Mouse (Mus musculus) spleen, postnatal 4 days (tissue): ENCODE measurements at regions not wholly inside any gene's neighbourhood (a gene's known extent, or its start where the extent isn't known, plus 50 kb on each side); places are given as distances from the start of the nearest gene placed in this dataset.
A peak's percentile ranks its signal among the peaks of the same experiment; 100 is the strongest.

Experiments
- DNase-seq, 2 experiments: peaks; one replicate each; pipeline ENCODE4 v3.0.0; 2022; ENCODE audit warnings: low spot score in 2 of 2

DNA sequence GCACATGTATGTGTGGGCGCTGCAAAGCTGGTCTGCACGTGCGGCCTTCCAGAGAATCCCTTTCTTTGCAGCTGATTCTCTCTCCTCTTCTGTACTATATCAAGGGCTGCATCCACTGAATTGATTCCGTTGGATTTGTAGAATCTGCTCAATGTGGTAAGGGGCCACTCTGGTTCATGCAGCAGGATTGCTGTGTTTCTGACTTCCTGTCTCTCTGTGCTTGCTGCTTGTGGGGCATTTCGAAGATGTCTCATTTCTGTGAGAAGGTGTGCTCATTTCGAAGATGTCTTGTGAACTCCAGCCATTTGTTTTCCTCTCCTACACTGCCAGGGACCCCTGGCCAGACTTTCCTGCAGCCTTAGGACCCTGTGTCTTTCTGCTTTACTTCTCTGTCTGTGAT, 1215.9 kb upstream of the A1bg start:
- no peak for DNase-seq

DNA sequence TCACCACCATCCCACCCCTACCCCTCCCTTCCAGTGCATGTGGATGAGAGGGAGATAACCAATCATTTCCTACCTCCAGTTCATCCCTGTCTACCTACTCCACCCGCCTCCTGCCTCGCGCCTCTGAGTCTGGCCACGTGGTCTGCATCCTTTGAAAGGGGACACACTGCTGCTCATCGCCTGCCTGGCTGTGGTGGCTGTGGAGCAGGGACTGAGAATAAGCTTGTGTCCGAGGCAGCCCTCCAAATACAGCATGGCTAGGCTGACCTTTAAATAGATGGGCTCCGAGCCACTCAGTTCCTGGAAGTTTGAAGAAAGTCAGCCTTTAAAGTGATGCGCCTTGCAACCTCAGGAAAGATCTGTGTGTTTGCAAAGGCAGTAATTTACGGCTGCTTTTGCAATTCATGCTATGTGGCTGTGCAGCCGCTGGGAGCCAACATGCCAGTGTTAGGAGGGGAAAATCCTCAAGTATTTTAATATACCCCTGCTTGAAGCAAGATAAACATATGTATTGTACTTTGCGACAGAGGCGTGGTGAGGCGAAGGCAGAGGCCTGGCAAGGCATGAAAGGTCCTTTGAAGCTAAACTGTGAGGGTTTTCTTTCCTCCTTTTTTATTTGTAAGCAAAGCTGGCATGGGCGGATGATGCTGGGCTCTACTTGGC, 1214.3 kb upstream of the A1bg start:
- no peak for DNase-seq

- DNase-seq = no peak
These were observed 1212.0 kb upstream of the A1bg start for GRCm38 (mm10) chr15:62134835-62135234.

- DNase-seq = no peak
These were observed 1211.5 kb upstream of the A1bg start for GRCm38 (mm10) chr15:62134308-62134707.

GRCm38 (mm10) chr15:62132895-62133294, 1210.1 kb upstream of the A1bg start:
- no peak for DNase-seq

DNA sequence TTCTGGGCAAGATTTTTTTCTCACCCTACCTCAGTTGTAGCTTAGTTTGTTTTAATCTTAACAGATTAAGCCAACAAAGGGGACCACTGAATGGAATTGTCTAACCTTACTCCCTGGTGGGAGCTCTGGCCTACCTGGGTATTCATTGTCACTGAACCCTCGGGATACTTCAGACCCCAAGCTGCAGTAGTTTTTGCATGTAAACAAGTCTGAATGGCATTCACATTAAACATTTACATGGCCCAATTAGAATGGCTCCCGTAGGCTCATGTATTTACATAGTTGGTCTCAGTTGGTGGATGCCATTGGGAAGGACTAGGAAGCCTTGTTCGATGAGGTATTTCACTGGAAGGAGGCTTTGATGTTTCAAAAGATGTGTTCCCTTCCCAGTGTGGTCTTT, 1208.9 kb upstream of the A1bg start:
- DNase-seq = no peak

GRCm38 (mm10) chr15:62130530-62130929, 1207.7 kb upstream of the A1bg start:
- DNase-seq = no peak

DNA sequence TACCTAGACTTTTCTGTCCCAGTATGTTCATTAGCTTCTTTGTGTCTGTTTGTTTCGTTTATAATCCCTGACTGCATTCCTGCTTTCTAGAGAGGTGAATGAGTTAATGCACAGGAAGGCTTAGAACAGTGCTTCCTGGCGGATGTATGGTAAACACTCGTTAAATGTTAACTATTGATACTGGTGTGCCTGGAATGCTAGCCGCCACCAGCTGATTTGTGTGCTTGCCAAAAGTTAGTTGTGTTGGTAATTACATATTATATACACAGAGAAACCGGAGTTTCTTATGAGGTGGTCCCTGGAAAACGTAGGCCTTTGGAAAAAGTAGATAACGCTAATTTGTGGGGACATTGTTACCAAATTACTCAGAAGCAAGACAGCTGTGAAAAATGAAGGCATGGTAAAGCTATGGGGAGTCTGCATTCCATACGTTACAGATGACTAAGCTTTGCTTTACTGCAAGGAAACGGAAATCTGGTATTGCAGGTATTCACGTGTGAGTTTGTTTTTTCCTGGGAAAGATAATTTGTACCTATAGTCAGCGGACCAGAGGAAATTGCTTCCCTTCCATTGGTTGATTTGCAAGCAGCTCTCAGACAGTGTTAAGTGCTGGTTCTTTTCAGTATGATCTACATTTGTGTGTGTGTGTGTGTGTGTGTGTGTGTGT, 1205.9 kb upstream of the A1bg start:
- DNase-seq = no peak

DNA sequence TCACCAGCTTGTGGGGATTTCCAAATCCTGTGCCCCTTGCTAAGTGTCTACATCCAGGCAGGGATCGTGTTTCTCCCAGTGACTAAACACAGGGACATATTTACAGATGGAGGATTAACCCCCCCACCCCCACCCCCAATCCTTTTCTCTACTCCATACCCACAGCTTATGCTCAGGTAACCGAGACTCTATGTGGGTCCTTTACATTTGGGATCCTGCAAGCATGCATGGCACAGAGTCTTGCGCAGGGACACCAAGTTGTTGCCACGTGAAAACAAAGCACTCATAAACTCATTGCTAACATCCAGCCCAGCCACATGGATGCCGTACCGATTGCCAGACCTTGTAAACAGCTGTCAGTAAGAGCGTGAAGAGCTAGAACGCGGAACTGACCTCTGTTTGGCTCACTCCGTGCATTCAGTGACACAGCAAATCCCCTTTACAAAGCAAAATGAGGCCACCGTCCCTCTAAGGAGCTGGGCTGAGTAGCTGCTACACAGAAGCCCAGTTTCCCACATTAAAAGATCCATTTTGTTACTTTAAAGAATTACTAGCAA, 1204.9 kb upstream of the A1bg start:
- no peak for DNase-seq

DNA sequence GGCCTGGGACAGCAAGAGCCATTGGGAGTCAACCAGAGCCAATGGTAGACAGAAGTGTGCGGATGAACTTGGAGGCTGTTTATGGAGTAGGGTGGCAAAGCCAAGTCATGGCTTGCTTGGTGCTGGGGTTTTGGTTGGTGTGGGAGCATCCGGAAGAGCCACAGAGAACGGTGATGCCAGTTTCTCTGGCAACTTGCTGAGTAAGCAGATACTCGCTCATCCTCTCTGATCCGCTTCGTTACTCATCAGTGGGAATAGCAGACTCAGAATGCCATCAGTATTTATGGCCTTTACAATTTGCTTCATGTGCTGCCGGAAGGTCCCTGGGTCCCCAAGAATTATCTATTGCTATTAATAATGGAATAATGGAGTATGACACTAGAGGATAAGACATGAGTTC, 1202.9 kb upstream of the A1bg start:
- DNase-seq = no peak

- DNase-seq = no peak
These were observed 1200.9 kb upstream of the A1bg start for GRCm38 (mm10) chr15:62123756-62124155.

- peak in 1 of 2 experiments; percentile 32 for DNase-seq
These were observed 1199.6 kb upstream of the A1bg start for GRCm38 (mm10) chr15:62122265-62123023.

DNA sequence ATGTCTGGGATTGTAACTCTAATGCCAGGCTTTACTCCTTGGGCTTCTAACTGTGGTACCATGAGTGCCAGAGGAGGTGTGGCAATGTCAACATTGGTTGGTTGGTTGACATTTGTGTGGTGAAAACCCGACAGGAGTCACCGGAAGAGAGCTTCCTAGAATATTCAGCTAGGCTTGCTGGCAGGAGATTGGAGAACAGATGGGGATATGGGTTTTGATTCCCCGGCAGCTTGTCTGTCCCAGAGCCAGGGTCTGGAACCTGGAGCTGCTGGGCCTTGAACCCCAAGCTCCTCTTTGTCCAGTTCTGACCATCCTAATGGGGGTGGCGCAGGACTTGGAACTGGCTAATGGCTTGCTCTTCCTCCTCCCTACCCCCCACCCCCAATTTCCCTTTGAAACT, 1198.9 kb upstream of the A1bg start:
- no peak for DNase-seq

- DNase-seq = no peak
These were observed 1197.9 kb upstream of the A1bg start for GRCm38 (mm10) chr15:62120735-62121134.

GRCm38 (mm10) chr15:62118997-62119396, 1196.2 kb upstream of the A1bg start:
- DNase-seq = no peak

GRCm38 (mm10) chr15:62116184-62116583, 1193.4 kb upstream of the A1bg start:
- DNase-seq = no peak

DNA sequence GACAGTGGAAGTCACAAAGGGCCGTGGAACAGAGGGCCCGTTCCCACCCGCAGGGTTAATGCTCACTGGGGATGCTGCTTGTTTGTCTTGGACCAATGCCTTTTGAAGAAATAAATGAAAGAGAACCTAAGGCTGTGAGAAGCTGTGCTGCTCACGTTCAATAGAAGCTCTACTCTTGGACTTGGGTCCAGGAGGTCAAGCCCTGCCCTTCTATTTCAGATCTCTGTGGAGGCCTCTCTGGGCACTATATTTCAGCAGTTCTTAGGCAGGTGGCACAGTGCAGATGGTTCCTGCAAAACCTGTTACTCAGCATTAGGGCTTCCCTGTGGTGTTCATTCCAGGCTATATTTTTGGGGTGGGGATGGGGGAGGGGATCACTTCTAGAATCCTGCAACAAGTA, 1192.0 kb upstream of the A1bg start:
- DNase-seq = no peak

DNA sequence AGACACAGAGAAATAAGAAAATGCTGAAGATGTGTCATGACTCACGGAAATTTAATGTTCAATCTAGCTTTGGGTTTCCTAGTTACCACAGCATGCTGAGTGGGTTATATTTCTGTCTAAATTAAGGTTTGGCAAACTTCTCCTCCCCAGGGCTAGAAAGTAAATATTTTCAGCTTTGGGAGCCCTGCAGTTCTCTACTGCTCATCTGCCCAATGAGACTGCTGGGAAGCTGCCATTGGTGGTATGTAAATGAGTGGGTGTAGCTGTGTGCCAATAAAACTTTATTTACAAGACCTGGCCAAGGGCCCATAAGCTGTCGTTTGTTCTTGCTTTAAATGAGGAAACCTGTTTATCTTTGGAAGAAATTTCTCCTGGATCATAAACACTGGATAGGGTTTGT, 1189.3 kb upstream of the A1bg start:
- DNase-seq = no peak

DNA sequence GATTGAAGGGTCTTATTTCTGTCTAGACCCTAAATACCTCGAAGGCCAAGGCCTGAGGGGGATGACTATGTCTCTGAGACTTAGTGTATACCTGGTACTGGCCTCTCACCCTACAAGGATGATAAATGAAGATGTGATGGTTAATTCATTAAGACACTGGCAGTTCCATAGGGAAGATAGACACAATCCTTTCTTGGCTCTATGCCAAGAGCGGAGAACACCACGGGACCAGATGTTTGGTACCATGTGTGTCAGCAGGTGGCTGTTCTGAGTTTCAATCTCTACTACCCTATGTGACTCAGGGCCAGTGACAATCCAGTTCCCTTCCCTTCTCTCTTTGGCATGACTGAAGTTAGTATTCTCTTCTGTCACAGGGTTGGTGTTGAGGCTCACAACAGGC, 1185.2 kb upstream of the A1bg start:
- no peak for DNase-seq

GRCm38 (mm10) chr15:62106518-62106975, 1183.7 kb upstream of the A1bg start:
- peak; percentile 70 to 84 for DNase-seq

DNA sequence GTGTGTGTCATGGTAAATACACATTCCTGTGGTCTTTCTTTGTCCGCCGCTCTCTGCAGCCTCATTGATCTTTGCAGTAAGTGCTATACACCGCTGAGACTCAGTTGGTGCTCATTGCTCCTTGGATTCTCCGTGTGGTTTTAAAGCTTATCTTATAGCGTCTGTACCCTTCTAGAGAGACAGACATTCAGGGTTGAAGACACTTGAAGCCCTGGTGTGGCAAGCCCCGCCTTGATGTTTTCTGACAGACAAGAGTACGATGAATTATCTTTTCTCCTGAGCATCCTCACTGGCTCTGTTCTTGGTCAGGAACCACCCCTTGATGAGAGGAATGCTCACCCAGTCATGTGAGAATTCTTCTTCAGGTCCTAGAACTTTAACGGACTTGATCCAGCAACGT, 1182.7 kb upstream of the A1bg start:
- DNase-seq = no peak

DNA sequence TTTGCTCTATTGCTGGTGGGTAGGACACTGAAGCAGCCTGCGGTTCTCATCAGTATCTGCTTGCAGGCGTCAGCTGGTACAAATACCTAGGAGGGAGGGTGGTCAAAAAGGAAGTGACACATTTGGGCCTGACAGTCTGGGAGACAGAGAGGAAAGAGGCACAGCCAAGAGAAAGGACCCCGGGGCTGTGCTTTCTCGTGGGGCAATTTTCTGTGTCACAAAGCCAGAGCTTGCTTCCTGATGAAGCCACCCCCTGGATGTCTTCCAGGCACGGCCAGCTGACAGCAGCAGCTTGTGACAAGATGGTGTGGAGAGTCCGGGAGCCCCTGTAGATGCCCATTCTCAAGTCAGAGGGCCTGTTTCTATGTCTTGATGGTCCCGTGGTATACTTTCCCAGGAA, 1181.8 kb upstream of the A1bg start:
- no peak for DNase-seq

DNA sequence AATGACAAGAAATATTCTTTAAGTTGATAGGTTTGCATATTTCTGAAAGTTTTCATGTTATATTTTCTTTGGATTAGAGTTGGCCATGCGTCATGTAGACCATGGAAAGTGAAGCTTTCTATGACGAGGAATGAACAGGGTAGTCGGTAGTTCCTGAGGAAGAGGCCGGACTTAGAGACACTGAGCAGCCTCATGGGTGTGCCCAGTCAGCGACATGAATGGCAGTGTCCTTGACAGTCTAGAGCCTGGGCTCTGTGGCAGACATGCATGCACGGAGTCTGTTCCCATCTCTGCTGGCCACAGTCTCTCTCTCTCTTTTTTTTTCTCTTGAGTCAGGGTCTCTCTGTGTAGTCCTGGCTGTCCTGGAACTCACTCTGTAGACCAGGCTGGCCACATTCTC, 1176.9 kb upstream of the A1bg start:
- DNase-seq = no peak
